Mouse (Mus musculus) liver, postnatal 0 days (tissue): ENCODE measurements around the gene Pcsk7.

Experiments used
- CTCF ChIP-seq: sonication (generic); IDR thresholded peaks from 2 replicates; pipeline ENCODE4 v1.5.1; 2016; ENCODE audit warnings: antibody characterized with exemption, low read depth
- EP300 ChIP-seq: IDR thresholded peaks from 2 replicates; pipeline ENCODE4 v1.6.1; 2016; ENCODE audit warnings: antibody characterized with exemption, low read depth, mild to moderate bottlenecking

DNA sequence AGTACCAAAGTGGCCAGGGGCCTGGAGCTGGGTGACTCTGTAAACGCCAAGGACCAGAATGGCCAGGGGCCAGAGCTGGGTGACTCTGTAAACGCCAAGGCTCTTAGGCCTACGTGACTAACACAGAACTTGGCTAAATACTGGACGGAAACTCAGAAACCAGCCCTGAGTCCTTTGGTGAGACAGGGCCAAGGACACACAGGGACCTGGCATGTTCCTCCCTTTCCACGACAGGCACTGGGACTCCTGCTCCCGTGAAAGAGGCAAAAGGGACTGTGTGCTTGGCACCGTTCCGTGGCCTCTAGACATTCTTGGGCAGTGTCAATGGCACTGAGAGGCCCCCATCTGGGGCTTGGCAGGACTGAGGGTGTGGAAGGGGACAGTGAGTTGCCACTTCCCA is 31.8 kb downstream of the Pcsk7 start:
- TF ChIP-seq CTCF = no peak
- no peak for TF ChIP-seq EP300
